Mouse (Mus musculus): ENCODE measurements around the gene Med20.
"Not testable (repeated sequence)": the region's sequence is repeated elsewhere in the genome, so short reads cannot be mapped to it uniquely, and the experiment has no call there.

- not testable (repeated sequence) for TF ChIP-seq CTCF (IDR thresholded peaks at IDR 0.05; ENCODE audit: control insufficient read depth, insufficient read depth, insufficient read length); MYOD1 (IDR thresholded peaks at IDR 0.05; ENCODE audit: control insufficient read depth, insufficient read length, low read depth)
Measured at GRCm38 (mm10) chr17:47654346-47654745, 43.0 kb downstream of the Med20 start.
